Mouse (Mus musculus) megakaryocyte, embryonic 14.5 days (primary cell): ENCODE data around the gene Tenm3.

ENCODE experiments used
- FLI1 ChIP-seq: IDR thresholded peaks from 2 replicates; pipeline ENCODE4 v1.6.1; 2012; ENCODE audit warnings: low read length, inconsistent platforms, mixed read lengths
- GATA1 ChIP-seq: IDR thresholded peaks from 3 replicates; pipeline ENCODE4 v1.6.1; 2012; ENCODE audit warnings: mixed read lengths, low read length, inconsistent platforms, borderline replicate concordance

GRCm38 (mm10) chr8:48456328-48457124 lies 387.2 kb downstream of the Tenm3 start:
- no peak for TF ChIP-seq GATA1
- no peak for TF ChIP-seq FLI1
